Mouse (Mus musculus) heart, postnatal 0 days (tissue): ENCODE results near the gene Wfdc18. TPM values are rescaled to one million over a fixed set of nuclear protein-coding genes. Genes with fewer than 3 reads are reported as not detected.
A peak's percentile ranks its signal among the peaks of the same experiment; 100 is the strongest.

Experiments used
- ATAC-seq: fragments of 200-750 bp; cut with Nextera tagmentation; 2 replicates; pipeline ENCODE4 v1.8.0; 2017; ENCODE audit warnings: low read depth, moderate number of reproducible peaks, moderate library complexity; ENCODE audit not compliant: insufficient read depth
- DNase-seq: peaks from one replicate; pipeline ENCODE4 v3.0.0-alpha.2; 2016; ENCODE audit warnings: low spot score
- H3K27ac ChIP-seq: fragments of 300-500 bp; sonication (generic); 2 replicates; pipeline ENCODE4 v1.5.1; 2014; ENCODE audit warnings: low read depth, mild to moderate bottlenecking
- H3K27me3 ChIP-seq: fragments of 300-500 bp; sonication (generic); 2 replicates; pipeline ENCODE4 v1.6.1; 2014; ENCODE audit warnings: low read length, mixed read lengths; ENCODE audit not compliant: control insufficient read depth, insufficient read depth
- H3K36me3 ChIP-seq: fragments of 300-500 bp; sonication (generic); replicated peaks from 2 replicates; pipeline ENCODE4 v1.6.1; 2014; ENCODE audit warnings: low read length, mixed read lengths; ENCODE audit not compliant: control insufficient read depth, insufficient read depth
- H3K4me1 ChIP-seq: fragments of 300-500 bp; sonication (generic); 2 replicates; pipeline ENCODE4 v1.6.1; 2014; ENCODE audit warnings: antibody characterized with exemption; ENCODE audit not compliant: control insufficient read depth, insufficient read depth
- H3K4me2 ChIP-seq: fragments of 300-500 bp; sonication (generic); 2 replicates; pipeline ENCODE4 v1.6.1; 2014; ENCODE audit warnings: low read depth, mild to moderate bottlenecking, low read length, moderate library complexity
- H3K4me3 ChIP-seq: fragments of 300-500 bp; sonication (generic); 2 replicates; pipeline ENCODE4 v1.5.1; 2014; ENCODE audit warnings: low read depth, low read length
- H3K9ac ChIP-seq: fragments of 300-500 bp; sonication (generic); replicated peaks from 2 replicates; pipeline ENCODE4 v1.6.1; 2014; ENCODE audit warnings: low read depth, low read length, mixed read lengths
- H3K9me3 ChIP-seq: fragments of 300-500 bp; sonication (generic); replicated peaks from 2 replicates; pipeline ENCODE4 v1.6.1; 2016; ENCODE audit warnings: low read length; ENCODE audit not compliant: control insufficient read depth
- CTCF ChIP-seq: IDR thresholded peaks from 2 replicates; pipeline ENCODE4 v1.5.1; 2016; ENCODE audit warnings: antibody characterized with exemption, control low read depth, low read depth
- EP300 ChIP-seq: IDR thresholded peaks from 2 replicates; pipeline ENCODE4 v1.6.1; 2016; ENCODE audit warnings: antibody characterized with exemption, low read depth
- WGBS: fragments of 180-500 bp; shearing (Covaris S2); extraction: QIAGEN DNeasy Blood & Tissue Kit; methylation state at CpG from one replicate; pipeline ENCODE4 v1.1.7; 2014; 5-methylcytosine and 5-hydroxymethylcytosine counted together
- polyA plus RNA-seq: library from polyadenylated mRNA; unstranded; fragments of >200 nt; fragmentation: Nextera tagmentation; extraction: Ambion mirVana; gene quantifications from 2 replicates; pipeline ENCODE4 v1.2.1, GENCODE M21; 2015
- total RNA-seq: library from RNA; depleted of rRNA; stranded (reverse); fragments of >200 nt; gene quantifications from 2 replicates; pipeline ENCODE4 v1.2.3, GENCODE M21; 2014; ENCODE audit warnings: low replicate concordance

Gene Wfdc18
- total and polyA plus RNA-seq, 2 experiments from 2014 or later: 3.3 TPM; not detected in 1

GRCm38 (mm10) chr11:83735881-83736280 is 27.1 kb downstream of the Wfdc18 start:
- Histone ChIP-seq H3K4me3 (no peak overlapping the region), H3K27ac (no peak overlapping the region), H3K36me3 (no peaks in the 10 kb centered on the region), H3K27me3 (peaks cover 9% of the 10 kb centered on the region; the same call in 1 of the 2 replicates), H3K9ac (no peak overlapping the region), H3K9me3 (0 out of 2 replicates have a peak, but pooled peaks cover 5% of the 10 kb centered on the region), H3K4me2 (no peak overlapping the region), H3K4me1 (no peaks in the 10 kb centered on the region)
- TF ChIP-seq EP300 (no peak), CTCF (no peak)
- ATAC-seq: no peak
- DNase-seq: no peak
- 60% methylated on average over 2 of the region's 2 CpGs for WGBS

- Histone ChIP-seq H3K36me3 (no peaks in the 10 kb centered on the region), H3K4me1 (no peaks in the 10 kb centered on the region), H3K27ac (no peak overlapping the region), H3K4me2 (no peak overlapping the region), H3K4me3 (no peak overlapping the region), H3K9ac (no peak overlapping the region), H3K9me3 (0 out of 2 replicates have a peak, but pooled peaks cover 5% of the 10 kb centered on the region), H3K27me3 (peaks cover 16% of the 10 kb centered on the region; the same call in 1 of the 2 replicates)
- no peak for ATAC-seq
- WGBS: 66% methylated on average over 3 of the region's 3 CpGs
- DNase-seq: no peak
- no peak for TF ChIP-seq EP300
Measured at GRCm38 (mm10) chr11:83737109-83737558, 28.3 kb downstream of the Wfdc18 start.

- DNase-seq (peak; percentile 61), ATAC-seq (no peak; the same call in 1 of the 2 replicates)
- Histone ChIP-seq H3K4me2 (no peak overlapping the region), H3K36me3 (no peaks in the 10 kb centered on the region), H3K9me3 (no peaks in the 10 kb centered on the region), H3K27ac (no peak overlapping the region), H3K4me3 (no peak overlapping the region), H3K4me1 (no peaks in the 10 kb centered on the region), H3K9ac (no peak overlapping the region), H3K27me3 (peaks cover 22% of the 10 kb centered on the region; the same call in 1 of the 2 replicates)
- 18% methylated on average over 5 of the region's 5 CpGs for WGBS
- TF ChIP-seq EP300: no peak
- peak; percentile 88 for TF ChIP-seq CTCF
Measured at GRCm38 (mm10) chr11:83739241-83739640, 30.4 kb downstream of the Wfdc18 start.

GRCm38 (mm10) chr11:83740443-83740991 is 31.7 kb downstream of the Wfdc18 start:
- ATAC-seq (no peak), DNase-seq (no peak)
- TF ChIP-seq CTCF: no peak
- no peak for TF ChIP-seq EP300
- no peak overlapping the region for H3K4me3 ChIP-seq
- no peak overlapping the region for H3K9ac ChIP-seq
- no peak overlapping the region for H3K4me2 ChIP-seq
- H3K27me3 ChIP-seq: peaks cover 22% of the 10 kb centered on the region; the same call in 1 of the 2 replicates
- H3K36me3 ChIP-seq: no peaks in the 10 kb centered on the region
- H3K4me1 ChIP-seq: no peaks in the 10 kb centered on the region
- WGBS: 71% methylated on average over 4 of the region's 4 CpGs
- H3K9me3 ChIP-seq: no peaks in the 10 kb centered on the region
- H3K27ac ChIP-seq: no peak overlapping the region

GRCm38 (mm10) chr11:83741841-83742240 is 33.0 kb downstream of the Wfdc18 start:
- WGBS: 47% methylated on average over 5 of the region's 5 CpGs

More at GRCm38 (mm10) chr11:83741841-83742240, 33.0 kb downstream of the Wfdc18 start:
- DNase-seq: no peak
- H3K9me3 ChIP-seq: no peaks in the 10 kb centered on the region
- no peak for ATAC-seq
- TF ChIP-seq CTCF (no peak), EP300 (no peak)
- no peak overlapping the region for H3K4me2 ChIP-seq
- H3K4me1 ChIP-seq: no peaks in the 10 kb centered on the region
- no peak overlapping the region for H3K9ac ChIP-seq
- no peak overlapping the region for H3K27ac ChIP-seq
- no peaks in the 10 kb centered on the region for H3K36me3 ChIP-seq
- H3K4me3 ChIP-seq: no peak overlapping the region
- peaks cover 28% of the 10 kb centered on the region for H3K27me3 ChIP-seq
